Mouse (Mus musculus): ENCODE measurements around the gene Adh1.

Adh1 gene

DNA sequence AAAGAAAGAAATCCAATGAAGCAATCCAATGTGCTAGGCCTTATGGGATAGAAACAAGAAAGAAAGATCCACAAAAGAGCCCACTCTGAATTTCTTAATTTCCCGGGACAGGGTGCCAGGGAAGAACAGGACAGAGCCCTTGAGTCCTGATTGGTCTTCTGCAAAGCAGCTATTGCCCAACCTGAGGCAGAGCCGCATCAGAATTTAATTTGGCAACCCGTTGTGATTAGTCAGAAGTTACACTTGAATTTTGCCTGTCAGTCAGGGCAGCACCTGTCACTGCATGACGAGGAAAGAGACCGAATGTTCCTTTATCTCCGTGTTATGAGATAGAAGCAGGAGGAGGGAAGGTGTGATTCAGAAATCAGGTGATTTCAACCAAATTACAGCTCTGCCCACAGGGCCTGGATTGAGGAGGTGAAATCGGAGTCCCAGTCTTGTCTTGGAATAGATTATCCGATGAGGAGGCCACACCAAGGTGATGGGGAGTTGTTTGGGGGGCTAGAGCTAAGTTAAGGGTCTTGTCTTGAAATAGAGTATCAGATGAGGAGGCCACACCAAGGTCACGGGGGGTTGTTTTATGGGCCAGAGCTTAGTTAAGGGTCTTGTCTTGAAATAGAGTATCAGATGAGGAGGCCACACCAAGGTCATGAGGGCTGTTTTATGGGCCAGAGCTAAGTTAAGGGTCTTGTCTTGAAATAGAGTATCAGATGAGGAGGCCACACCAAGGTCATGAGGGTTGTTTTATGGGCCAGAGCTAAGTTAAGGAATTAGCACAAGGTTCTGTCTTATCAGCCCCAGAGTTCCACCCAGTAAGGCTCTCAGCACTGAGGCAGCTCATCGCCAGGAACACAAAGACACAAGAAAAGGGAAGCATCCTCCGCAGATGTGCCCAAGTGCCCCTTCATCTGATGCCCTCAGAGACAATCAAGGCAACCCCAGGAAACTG lies at the start of gene Adh1:
Adh1 (plus strand) TSS at position 271 of the 949 bp plus-strand sequence.
- no peak for DNase-seq (ENCODE audit: low spot score in 2 of 2)

DNA sequence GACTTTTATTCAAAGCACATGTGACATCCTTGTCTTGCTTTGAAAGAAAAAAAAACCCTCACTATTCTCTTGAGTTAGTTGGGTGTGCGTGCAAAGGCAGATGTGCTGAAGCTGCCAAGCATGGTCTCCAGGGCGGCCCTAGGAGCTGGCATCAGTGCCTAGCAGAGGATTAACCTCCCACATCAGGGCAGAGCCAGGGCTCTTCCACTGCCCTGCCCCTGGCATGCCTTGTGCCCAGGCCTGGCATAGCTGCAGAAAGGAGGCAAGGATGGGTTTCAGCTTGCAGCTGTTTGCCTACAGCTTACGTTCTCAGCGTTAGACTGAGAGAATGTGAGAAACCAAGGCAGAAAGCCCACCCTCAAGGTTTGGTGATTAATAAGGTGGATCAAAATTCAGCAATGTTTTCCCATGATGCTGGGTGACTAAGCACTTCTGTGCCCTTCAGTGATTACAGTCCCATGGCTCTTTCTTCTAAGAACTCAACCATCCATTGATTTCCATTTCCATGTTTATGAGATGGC lies 48.3 kb upstream of the Adh1 start:
- DNase-seq (ENCODE audit: low spot score in 2 of 2), result no peak

DNA sequence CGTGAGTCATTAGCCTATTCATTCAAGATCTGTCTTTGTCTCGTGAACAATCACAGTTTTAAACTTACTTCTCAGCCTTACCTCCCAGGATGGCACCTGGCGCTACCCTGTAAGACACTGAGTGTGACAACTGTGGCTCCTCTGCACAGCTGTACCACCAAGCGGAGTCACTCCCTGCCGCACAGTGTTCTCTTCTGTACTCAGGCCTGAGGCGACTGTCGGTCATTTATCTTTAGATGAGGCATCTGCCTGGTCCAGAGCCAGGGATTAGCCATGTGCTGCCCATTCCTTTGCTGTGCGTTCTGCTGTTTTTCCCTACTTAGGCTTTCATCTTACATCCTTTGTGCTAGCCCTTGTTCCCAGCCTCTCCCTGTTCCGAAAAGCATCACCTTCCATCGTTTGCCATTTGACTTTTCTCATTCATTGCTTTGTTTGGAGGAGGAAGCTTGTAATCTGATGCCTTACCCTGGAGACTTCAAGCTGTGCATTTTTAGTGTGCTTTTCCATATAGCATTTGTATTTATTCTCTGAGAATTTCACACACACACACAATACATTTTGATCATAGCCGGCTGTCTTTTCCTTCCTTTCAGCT lies 45.3 kb upstream of the Adh1 start:
- no peak for DNase-seq (ENCODE audit: low spot score in 2 of 2)

DNA sequence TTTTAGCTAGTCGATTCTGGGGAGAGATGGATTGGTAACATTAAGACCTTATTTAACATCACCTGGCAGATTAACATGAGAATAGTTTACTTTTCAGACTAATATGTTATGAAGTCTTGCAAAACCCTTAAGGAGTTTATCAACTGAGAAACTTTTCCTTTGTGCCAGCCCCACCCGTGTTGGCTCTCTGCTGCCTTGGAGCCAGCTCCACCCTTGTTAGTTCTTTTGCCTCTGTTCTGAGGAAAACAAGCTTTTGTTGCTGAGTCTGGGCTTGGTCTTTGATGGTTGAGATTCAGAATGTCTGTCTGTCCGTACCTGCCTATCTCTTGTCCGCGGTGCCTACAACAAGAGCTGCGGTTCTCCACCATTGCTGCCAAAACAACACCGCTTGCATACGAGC lies 44.7 kb upstream of the Adh1 start:
- no peak for DNase-seq (ENCODE audit: low spot score in 2 of 2)

DNA sequence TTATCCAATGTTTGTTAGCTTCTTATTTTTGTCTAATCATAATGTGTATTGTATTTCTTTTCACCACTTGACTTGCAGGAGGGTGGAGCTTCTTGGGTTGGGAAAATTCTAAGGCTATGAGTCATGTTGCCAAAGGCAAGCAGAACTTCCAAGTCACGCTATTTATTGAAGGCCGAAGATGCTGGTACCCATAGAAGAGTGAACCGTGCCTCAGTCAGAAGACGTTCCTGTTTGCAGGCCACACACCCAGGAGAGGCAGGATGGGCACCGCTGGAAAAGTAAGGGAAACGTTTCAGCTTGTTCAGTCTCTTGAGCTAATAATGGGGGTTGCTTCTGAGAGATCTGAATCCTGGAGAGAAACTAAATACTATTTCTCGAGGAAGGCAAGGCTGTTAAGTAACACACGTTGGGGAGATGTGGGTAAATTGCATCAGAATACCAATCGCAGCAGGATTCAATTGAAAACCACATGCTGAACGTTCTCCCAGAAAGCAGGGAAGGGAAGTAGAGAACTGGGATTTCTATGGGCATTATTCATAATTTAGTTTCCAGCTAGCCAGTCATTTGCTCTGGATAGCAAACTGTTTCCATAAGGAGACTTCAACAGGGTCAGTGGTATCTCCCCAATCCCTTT lies 43.0 kb upstream of the Adh1 start, which contains the start of gene Adh7:
Adh7 (plus strand) TSS at position 130 of the 634 bp plus-strand sequence.
- DNase-seq (ENCODE audit: low spot score in 2 of 2), result no peak

DNA sequence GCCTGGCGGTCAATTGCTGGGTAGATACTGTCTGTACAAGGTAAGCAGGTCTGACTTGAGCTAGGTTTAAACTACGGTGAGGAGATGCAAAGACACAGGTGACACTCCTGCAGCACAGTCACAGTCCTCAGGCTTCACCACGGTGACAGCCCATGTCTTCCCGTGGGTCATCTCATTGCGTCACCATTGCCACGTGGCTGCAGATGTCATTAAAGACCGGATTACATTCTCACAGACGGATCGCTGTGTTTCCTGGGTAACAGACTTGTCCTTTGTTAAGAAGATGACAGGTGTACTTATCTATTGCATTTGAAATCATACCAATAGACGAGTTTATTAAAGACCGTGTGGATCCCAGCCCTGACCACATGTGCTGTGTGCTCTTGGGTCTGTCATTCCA lies 39.7 kb upstream of the Adh1 start:
- DNase-seq (ENCODE audit: low spot score in 2 of 2), result no peak

DNA sequence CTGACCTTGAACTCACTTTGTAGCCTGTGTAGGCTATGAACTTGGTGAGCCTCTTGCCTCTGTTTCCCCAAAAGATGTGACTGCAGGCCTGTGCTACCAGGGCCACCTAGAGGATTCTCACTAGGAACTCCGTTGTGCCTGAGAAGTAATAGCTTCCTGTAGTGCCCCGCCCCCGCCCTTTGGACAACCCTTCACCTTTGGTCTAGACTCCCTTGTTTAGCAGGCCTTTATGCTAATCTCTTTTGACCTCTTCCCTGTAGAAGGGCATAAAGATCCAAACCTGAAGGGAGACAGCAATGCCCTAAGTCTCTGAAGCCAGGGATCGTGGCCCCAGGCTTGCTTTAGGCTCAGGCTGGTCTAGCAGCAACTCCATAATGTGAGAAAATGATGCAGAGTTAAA lies 38.3 kb upstream of the Adh1 start:
- no peak for DNase-seq (ENCODE audit: low spot score in 2 of 2)

DNA sequence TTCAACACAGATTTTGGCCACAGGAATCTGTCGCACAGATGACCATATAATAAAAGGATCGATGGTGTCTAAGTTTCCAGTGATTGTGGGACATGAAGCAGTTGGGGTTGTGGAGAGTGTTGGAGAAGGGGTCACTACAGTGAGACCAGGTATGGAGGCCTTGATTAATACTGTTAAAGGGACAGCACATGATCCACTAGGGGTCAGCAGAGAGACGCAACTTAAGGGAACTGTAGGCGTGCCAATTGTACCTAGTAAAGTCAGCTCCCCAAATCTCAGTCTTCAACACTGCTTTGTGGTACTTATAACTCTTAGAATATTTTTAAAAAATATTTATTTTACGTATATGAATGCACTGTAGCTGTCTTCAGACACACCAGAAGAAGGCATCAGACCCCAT lies 37.8 kb upstream of the Adh1 start:
- peak; percentile 54 to 59 for DNase-seq (ENCODE audit: low spot score in 2 of 2)

DNA sequence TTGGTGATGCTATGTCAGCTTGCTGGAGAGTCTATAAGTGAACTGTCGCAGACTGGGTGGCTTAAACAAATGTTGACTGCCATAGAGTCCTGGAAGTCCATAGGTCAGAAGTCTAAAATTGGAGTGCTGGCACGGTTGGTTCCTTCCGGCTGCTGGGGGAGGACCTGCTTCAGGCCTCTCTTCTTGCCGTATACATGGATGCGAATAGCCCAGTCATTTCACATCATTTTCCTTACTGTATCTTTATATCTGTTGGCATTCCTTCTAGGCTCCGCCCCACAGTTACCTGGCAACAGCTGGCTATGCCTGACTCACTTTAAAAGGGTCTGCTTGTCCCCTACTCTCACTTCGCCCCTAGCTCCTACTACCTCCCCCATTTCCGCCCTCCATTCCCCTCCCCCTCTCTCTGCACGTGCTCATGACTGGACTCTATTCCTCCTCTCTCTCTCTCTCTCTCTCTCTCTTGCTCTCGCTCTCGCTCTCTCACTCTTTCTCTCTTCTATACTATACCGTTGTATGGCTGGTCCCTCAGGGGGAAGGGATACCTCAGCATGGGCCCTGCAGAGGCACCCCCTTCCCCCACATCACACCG lies 36.3 kb upstream of the Adh1 start:
- no peak for DNase-seq (ENCODE audit: low spot score in 2 of 2)

DNA sequence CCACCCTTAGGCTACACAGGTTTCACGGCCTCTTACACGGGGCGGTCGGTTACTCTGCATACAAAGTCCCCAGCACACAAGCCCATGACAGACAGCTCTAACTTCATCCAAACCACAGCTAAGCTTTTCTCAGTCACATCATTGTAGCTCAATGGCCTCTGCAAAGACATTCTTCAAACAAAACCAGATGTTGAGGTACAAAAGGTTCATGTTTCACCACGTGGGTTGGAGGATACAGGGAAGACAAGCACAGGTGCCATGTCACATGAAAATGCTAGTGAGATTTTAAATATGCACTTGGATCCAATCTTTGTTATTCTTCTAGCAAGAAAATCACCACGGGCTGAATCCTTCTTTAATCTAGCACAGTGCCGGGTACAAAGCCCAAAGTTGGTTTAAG lies 35.5 kb upstream of the Adh1 start:
- no peak for DNase-seq (ENCODE audit: low spot score in 2 of 2)

DNA sequence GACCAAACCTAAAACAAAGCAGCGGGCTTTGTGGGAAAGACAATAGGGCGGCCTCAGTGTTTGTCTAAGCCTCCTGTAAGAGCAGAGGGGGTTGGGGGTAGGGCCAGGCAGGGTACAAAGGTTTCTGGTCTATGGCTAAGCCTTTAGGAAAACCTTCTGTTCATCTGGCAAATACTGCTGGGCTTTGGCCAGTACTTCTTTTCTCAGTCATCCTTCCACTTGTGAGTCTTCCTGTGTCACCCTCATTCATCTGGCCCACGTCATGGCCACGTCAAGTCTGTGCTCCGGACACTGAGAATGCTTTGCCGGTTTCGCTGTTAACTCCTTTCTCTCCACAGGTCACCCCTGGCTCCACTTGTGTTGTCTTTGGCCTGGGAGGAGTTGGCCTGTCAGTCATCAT lies 34.9 kb upstream of the Adh1 start:
- DNase-seq (ENCODE audit: low spot score in 2 of 2), result no peak

DNA sequence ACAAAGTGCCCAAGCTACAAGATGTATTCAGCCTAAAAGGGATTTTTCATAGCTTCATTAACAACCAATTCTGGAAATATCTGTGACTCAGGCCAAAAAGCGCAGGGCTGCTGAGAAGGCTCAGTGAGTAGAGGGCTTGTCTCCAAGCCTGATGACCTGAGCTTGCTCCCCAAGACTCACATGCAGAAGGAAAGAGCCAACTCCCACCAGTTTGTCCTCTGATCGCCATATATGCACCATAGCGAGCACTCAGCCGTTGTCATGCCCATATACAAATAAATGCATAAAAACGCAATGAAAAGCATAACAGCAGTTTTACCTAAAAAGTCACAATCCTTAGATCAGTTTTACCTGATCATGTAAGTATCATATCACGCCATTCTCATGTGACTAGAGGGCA lies 34.3 kb upstream of the Adh1 start:
- no peak for DNase-seq (ENCODE audit: low spot score in 2 of 2)

DNA sequence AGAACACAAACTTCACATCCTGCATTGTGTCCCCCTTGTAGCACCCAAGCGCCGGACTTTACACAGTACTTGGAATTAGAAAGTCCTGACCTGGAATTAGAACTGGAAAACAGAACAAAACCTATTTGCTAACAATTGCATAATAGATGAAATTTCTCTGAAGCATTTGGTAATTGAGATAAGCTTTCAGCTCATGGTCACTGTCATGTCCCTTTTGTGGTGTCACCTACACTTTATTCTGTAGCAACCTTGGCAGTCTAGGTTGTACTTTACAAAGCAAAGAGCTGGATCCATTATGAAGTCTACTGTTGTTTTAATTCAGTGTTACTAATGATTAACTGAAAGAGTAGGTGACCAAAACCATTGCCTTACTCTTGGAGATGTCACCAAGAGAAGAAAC lies 33.7 kb upstream of the Adh1 start:
- no peak for DNase-seq (ENCODE audit: low spot score in 2 of 2)

DNA sequence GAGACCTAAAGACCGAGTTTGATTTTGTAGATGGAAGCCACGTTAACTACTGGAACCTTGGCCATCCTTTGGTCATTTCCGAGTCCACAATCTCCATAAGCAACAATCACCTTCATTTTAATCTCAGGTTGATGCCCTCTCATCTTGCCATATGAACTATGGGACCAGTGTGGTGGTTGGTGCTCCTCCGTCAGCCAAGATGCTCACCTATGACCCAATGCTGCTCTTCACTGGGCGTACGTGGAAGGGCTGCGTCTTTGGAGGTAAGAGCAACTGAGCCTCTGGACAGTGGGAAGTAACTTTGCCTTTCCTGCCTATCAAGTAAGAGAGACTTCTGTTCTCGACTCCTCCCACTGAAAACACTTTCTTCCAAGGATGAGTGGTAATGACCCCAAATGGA lies 33.0 kb upstream of the Adh1 start:
- DNase-seq (ENCODE audit: low spot score in 2 of 2), result no peak

DNA sequence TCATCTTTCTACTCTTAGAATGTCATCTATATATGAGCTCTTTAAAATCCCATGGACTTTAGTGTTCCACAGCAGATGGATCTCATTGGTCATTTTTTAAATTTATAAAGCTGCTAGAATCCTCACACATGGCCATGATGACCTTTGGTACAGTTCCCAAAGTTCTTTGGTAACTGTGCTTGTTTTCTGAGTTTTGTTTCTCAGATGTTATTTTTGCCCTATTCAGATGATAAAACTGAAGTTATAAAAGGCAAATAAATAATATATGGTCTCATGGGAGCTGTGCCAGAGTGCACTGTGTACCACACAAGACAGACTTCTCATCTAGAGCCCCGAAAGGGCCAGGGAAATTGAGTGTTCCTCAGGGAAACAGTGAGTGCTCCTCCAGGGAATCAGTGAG lies 31.3 kb upstream of the Adh1 start:
- DNase-seq (ENCODE audit: low spot score in 2 of 2), result no peak

DNA sequence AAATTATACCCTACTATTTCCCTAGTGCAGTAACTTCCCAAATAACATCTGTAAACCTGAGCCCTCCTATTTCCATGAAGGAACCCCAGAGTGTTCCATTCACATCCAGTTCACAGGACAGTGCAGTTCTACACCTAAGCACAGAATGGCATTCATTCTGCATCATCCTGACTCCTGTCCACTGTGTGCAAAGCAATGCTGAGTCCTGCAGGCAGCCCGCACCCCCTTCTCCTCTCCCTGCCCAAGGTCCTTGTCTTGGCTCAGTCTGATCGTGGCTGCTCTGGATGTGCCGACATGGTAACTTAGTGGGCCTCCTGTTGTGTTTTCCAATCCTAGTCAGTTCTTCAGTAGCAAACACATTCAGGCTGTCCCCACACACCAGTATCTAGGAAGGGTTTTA lies 30.5 kb upstream of the Adh1 start:
- no peak for DNase-seq (ENCODE audit: low spot score in 2 of 2)

DNA sequence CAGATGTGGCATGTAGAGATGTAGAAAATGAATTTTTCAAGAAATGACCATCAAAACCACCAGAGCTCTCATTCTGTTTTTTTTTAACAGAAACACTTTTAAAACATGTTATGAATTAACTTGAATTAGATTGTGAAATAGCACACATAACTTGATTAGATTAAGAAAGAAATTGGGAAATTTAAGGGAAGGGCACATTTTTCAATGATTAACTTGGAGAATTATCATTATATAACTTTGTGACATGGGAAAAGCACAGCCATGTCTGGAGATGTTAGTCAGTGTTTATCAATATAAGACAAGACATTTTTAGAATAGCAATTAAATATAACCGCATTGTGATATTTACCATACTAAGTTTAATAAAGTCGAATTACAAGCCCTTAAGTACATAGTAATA lies 29.3 kb upstream of the Adh1 start:
- DNase-seq (ENCODE audit: low spot score in 2 of 2), result no peak

DNA sequence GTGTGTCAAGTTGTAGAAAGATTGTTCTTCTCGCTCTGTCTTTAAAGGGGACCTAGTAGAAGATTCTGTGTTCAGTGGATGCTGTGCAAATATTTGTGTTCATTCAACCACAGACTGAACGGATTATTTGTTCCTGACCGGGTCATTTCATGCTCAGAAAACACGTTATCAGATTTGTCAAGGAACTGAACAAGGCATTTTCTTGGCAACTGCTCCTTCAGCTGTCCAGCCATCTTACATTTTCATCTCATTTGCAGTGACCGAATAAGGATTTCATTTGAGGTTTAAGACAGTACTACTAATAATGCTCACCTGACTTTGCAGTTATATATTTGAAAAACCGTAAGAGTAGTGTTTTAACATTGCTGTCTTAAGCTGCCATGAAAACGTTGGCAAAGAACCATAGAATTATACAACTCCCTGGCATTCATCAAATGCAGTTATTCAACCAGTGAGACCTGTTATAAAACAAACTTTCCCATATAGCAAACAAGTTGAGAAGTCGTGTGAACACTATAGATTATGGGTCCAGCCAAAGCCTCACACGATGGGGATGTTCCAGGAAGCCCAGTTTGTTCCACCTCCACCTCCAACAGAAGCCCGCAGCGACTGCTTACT lies 24.1 kb upstream of the Adh1 start:
- no peak for DNase-seq (ENCODE audit: low spot score in 2 of 2)

DNA sequence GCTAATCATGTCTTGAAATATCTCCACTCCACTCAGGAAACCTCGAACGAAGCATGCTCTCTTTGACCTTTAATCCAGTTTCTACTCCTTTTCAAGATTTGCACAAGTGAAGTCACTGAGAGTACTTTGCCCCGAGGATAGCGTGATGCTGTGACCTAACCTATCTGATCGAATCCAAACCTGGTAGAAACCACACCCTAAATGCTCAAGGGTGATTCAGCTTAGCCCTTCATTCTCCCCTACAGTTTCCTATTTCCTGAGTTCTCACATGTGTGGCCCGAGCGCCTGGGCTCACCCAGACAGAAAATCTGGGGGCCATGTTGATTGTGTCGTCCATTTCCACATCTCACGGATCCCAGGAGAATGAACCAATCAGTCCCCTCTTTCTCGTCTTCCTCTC lies 22.7 kb upstream of the Adh1 start:
- no peak for DNase-seq (ENCODE audit: low spot score in 2 of 2)

DNA sequence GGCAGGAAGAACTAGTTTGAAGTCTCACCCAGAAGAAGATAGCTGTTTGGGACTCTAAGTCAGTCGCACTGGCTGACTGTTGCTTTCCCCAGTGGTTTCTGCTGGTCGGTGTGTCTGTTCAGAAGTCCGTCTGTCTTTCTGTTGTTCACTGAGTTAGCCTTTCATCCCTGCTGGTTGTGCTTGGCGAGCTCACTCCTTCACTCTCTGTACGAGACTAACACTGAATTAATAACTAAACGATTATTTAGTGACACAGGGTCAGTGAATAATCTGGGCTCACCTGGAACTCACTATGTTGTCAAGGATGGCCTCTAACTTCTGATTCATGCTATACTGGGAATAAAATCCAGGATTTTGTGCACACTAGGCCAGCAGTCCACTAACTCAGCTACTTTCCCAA lies 21.3 kb upstream of the Adh1 start:
- DNase-seq (ENCODE audit: low spot score in 2 of 2), result no peak

DNA sequence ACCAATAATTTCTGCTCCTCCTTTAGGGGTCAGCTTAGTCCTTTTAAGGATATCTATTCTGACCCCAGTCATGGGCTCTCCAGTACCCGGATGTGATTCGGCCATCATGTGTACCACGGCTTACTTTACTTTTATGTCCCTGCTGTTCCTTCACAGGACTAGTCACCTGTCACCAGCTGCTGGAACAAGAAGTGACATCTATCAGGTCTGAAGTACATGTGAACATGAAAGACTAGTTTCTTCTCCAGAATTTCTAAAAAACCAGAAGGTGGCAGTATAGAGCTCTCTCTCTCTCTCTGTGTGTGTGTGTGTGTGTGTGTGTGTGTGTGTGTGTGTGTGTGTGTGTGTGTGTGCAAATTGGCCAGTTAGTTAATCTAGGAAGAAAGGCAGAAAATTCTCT lies 20.4 kb upstream of the Adh1 start:
- no peak for DNase-seq (ENCODE audit: low spot score in 2 of 2)

DNA sequence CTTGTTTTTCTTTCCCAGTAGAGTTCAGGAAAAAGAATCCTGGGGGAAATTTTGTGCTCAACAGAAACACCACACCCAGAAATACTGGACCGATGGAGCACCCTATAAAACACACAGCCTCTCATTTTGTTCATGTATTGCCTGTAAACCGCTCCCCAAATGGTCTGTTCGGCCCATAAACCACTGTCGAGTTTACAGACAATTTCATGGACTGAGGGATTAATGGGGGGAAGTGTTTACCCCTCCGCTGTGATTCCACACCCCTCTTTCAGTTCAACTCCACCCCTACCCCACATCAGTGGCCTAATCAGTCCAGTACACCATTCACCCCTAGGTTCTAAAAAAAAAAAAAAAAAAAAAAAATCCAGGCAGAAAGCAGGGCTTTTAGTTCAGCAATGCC lies 19.8 kb upstream of the Adh1 start:
- no peak for DNase-seq (ENCODE audit: low spot score in 2 of 2)
